25 mouse cellular contexts compared by ENCODE assay signal in the genomic region with DNA sequence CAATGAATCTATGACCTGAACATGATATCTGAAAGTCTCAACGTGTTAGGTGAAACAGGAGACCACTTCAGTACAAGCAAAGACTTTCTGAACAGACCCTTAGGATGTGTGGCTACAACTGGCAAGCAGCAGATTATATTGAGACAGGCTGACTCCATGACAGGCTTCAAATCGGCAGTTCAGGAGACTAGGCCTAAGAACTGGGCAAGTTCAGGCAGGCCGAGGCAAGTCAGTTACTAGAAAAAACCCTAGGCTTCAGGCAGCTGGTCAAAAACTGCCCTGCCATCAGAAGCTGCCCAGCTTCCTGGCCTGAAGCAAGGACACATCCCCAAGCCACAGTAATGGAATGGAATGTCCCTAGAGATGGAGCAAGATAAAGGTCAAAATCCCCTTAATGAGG.
DNase-seq lines count a peak whose midpoint lies in the region; ATAC-seq lines count a peak whose summit lies in the region.
"Had no signal": no experiment of that assay in that cellular context is flagged by ENCODE, and none has a peak within 500 bp of the region (broad histone marks: within the 10 kb centered on the region; RNA-seq: fewer than 3 reads in every experiment).

No protein-coding gene starts in this region.

- H3K4me1 ChIP-seq in midbrain, embryonic 11.5 days (ENCODE audit: control insufficient read depth, insufficient read depth, low read length), result no peaks in the 10 kb centered on the region
- H3K4me1 ChIP-seq: embryonic facial prominence, embryonic 13.5 days; embryonic facial prominence, embryonic 15.5 days; forebrain, embryonic 10.5 days; forebrain, embryonic 12.5 days had no signal

- H3K4me2 ChIP-seq in midbrain, embryonic 11.5 days, result no peak overlapping the region
- H3K4me2 ChIP-seq: embryonic facial prominence, embryonic 13.5 days; embryonic facial prominence, embryonic 15.5 days; forebrain, embryonic 12.5 days had no signal

- peak; percentile 74 for DNase-seq in heart, adult 11 months
- no peak for DNase-seq in heart, postnatal 36 days
- peak; percentile 13 to 15 for DNase-seq in urinary bladder, postnatal 36 days (ENCODE audit: low spot score in 2 of 2)
- DNase-seq in urinary bladder, postnatal 4 days (ENCODE audit: low spot score in 2 of 2), result no peak
- peak; percentile 47 for DNase-seq in adipocyte (ENCODE audit: low spot score)
- DNase-seq in midbrain, embryonic 11.5 days (ENCODE audit: low spot score, missing footprints), result no peak
- DNase-seq: adrenal gland, adult 8-10 months; adrenal gland, postnatal 14 days; cerebellum, adult 11 months; cerebellum, adult 18-20 months; cerebellum, adult 8-10 months; cerebellum, adult 9-11 months; cerebellum, postnatal 14 days; cerebellum, postnatal 36 days; embryo, embryonic 11 days had no signal

- no peaks in the 10 kb centered on the region for H3K36me3 ChIP-seq in midbrain, embryonic 11.5 days (ENCODE audit: control insufficient read depth, insufficient read depth, low read length)
- H3K36me3 ChIP-seq: embryonic facial prominence, embryonic 13.5 days; embryonic facial prominence, embryonic 15.5 days; forebrain, embryonic 10.5 days; forebrain, embryonic 12.5 days; G1E had no signal

- ATAC-seq in midbrain, embryonic 11.5 days (ENCODE audit: low FRiP score), result no peak
- ATAC-seq: activated CD4-positive, CD25-positive, alpha-beta regulatory T cell, adult 4 months; forebrain, embryonic 14.5 days; forebrain, embryonic 16.5 days; Patski had no signal

- no peak overlapping the region for H3K9ac ChIP-seq in midbrain, embryonic 11.5 days (ENCODE audit: low read length)
- H3K9ac ChIP-seq: embryonic facial prominence, embryonic 13.5 days; embryonic facial prominence, embryonic 15.5 days; forebrain, embryonic 12.5 days had no signal

- WGBS in midbrain, embryonic 11.5 days, result 72% methylated on average over 3 of the region's 3 CpGs

- H3K9me3 ChIP-seq in midbrain, embryonic 11.5 days (ENCODE audit: control insufficient read depth, low read length), result no peaks in the 10 kb centered on the region
- H3K9me3 ChIP-seq: embryonic facial prominence, embryonic 13.5 days; embryonic facial prominence, embryonic 15.5 days; forebrain, embryonic 10.5 days; forebrain, embryonic 12.5 days; G1E had no signal

- H3K27me3 ChIP-seq in midbrain, embryonic 11.5 days (ENCODE audit: control insufficient read depth, insufficient read depth, low read length), result no peaks in the 10 kb centered on the region
- H3K27me3 ChIP-seq: embryonic facial prominence, embryonic 13.5 days; embryonic facial prominence, embryonic 15.5 days; forebrain, embryonic 12.5 days; Patski had no signal

- H3K4me3 ChIP-seq in midbrain, embryonic 11.5 days (ENCODE audit: low read depth, low read length), result no peak overlapping the region
- H3K4me3 ChIP-seq: embryonic facial prominence, embryonic 13.5 days; embryonic facial prominence, embryonic 15.5 days; erythroblast, embryonic 14.5 days; forebrain, embryonic 10.5 days; forebrain, embryonic 12.5 days had no signal

- intact Hi-C loops in heart, postnatal 36 days (cut with DNase I), result no loop called here

- H3K27ac ChIP-seq in midbrain, embryonic 11.5 days (ENCODE audit: low read depth, low read length), result no peak overlapping the region
- H3K27ac ChIP-seq: embryonic facial prominence, embryonic 13.5 days; embryonic facial prominence, embryonic 15.5 days; forebrain, embryonic 10.5 days; forebrain, embryonic 12.5 days had no signal

Comparison
In these comparisons a context has a peak if more than half of its experiments do, and no peak if none do; other contexts are left out.
1. DNase-seq: peak in heart, adult 11 months (single experiment), urinary bladder, postnatal 36 days (2 of 2) and adipocyte (single experiment); none in heart, postnatal 36 days (0 of 2), urinary bladder, postnatal 4 days (0 of 2) and midbrain, embryonic 11.5 days (single experiment).